Mouse (Mus musculus) kidney, adult 2 months (tissue): ENCODE measurements around the gene Rsl1. TPM values are rescaled to one million over a fixed set of nuclear protein-coding genes. Genes with fewer than 3 reads are reported as not detected.
"Not testable (repeated sequence)": the region's sequence is repeated elsewhere in the genome, so short reads cannot be mapped to it uniquely, and the experiment has no call there.

Source experiments
- DNase-seq: peaks from one replicate; pipeline ENCODE4 v3.0.0; 2021
- H3K27ac ChIP-seq: fragments of 200-500 bp; 2 replicates; pipeline ENCODE4 v1.5.1; 2012; ENCODE audit warnings: low read depth, low read length, control low read depth, inconsistent platforms; ENCODE audit not compliant: insufficient read depth
- H3K27me3 ChIP-seq: fragments of 200-500 bp; replicated peaks from 2 replicates; pipeline ENCODE4 v1.6.1; 2012; ENCODE audit warnings: mild to moderate bottlenecking, moderate library complexity, low read length, inconsistent platforms; ENCODE audit not compliant: control insufficient read depth, insufficient read depth
- H3K36me3 ChIP-seq: fragments of 200-500 bp; 2 replicates; pipeline ENCODE4 v1.6.1; 2012; ENCODE audit warnings: mild to moderate bottlenecking, moderate library complexity, low read length, inconsistent platforms; ENCODE audit not compliant: control insufficient read depth, insufficient read depth
- H3K4me1 ChIP-seq: fragments of 200-500 bp; 2 replicates; pipeline ENCODE4 v1.6.1; 2011; ENCODE audit warnings: low read length; ENCODE audit not compliant: control insufficient read depth, insufficient read depth
- H3K4me3 ChIP-seq: fragments of 200-500 bp; 2 replicates; pipeline ENCODE4 v1.5.1; 2011; ENCODE audit warnings: mild to moderate bottlenecking, low read depth, low read length, control low read depth; ENCODE audit not compliant: insufficient read depth
- CTCF ChIP-seq: fragments of 200-500 bp; conservative IDR thresholded peaks from 2 replicates; pipeline ENCODE4 v1.5.1; 2011; ENCODE audit warnings: low read depth, mild to moderate bottlenecking, control low read depth, low read length, moderate library complexity, mixed read lengths; ENCODE audit not compliant: insufficient read depth, insufficient read length
- POLR2A ChIP-seq: fragments of 200-500 bp; IDR thresholded peaks from one replicate; pipeline ENCODE4 v1.6.1; 2011; ENCODE audit warnings: low read depth, low read length, control low read depth
- WGBS: fragments of 180-500 bp; shearing (Covaris S2); methylation state at CpG from one replicate; pipeline ENCODE4 v1.1.7; 2018; 5-methylcytosine and 5-hydroxymethylcytosine counted together
- polyA plus RNA-seq: library from polyadenylated mRNA; depleted of rRNA; stranded (reverse); fragments of >200 nt; gene quantifications from 2 replicates; pipeline ENCODE4 v1.2.3, GENCODE M21; 2012; rRNA removed

Rsl1 gene
- 2.4 and 3.0 TPM in 2 replicates for polyA plus RNA-seq

DNA sequence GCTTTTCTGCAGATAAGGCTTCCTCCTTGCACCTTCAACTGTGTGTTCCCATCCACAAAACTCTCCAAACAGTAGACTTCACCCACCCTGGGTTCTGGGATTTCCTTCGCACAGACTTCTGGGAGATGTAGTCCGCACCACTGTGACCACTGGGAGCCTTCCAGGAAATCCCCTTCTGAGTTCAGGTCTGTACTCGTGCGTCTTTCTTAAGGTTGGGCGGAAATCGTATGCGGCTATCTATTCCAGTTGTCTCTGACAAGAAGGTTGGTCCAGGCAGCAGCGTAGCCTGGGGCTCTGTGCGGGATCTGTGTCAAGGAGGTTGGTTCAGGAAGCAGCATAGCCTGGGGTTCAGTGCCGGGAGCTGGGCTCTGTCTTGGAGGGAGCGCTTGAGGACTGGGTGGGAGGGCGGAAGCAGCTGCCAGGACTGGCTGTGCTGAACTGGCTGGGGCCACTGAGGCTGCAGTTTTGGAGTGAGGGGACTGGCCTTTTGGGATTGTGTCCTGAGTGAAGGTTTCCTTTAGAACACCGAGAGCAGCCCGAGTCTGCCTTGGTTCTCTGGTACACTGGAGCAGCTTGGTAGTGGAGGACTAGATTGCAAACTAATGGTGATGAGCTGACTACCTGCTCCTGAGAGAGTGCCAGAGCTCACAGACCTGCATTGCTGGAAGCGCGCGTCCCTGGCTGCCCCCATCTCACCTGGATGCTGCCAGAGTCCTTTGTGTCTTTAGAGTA is at the start of gene Rsl1:
Gene Rsl1, plus strand, starts transcription at position 192 of the 732 bp plus-strand sequence.
- H3K36me3 ChIP-seq, H3K27me3 ChIP-seq, H3K4me1 ChIP-seq: not testable (repeated sequence)
- peak within 1 kb of the TSS; percentile 66 for H3K27ac ChIP-seq
- H3K4me3 ChIP-seq: peak within 1 kb of the TSS; percentile 97
- under 1% methylated on average over 17 of the region's 17 CpGs for WGBS
- peak; percentile 91 for DNase-seq

DNA sequence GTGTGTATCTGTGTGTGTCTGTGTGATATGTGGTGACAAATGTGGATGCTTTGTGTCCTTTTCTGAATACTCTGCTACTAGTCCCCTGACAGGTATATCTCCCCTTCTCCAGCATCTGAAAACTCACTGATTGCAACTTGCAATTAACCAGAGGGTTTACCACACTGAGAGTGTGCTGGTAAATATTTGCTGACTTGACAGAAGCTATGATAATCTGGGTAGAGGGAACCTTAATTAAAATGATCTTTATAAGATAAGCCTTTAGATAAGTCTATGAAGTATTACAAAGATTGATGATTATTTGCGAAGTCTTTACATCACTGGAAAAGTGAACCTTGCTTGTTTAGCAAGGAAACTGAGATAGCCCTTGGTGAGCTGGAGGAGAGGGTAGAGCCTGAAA is 48.5 kb upstream of the Rsl1 start:
- H3K27ac ChIP-seq: no peak overlapping the region
- H3K4me1 ChIP-seq: no peaks in the 10 kb centered on the region
- WGBS: 88% methylated on average over 1 of the region's 1 CpGs
- no peaks in the 10 kb centered on the region for H3K27me3 ChIP-seq
- no peak for DNase-seq
- no peak overlapping the region for H3K4me3 ChIP-seq
- H3K36me3 ChIP-seq: no peaks in the 10 kb centered on the region
- TF ChIP-seq POLR2A (no peak), CTCF (no peak)

GRCm38 (mm10) chr13:67127507-67127906 is 45.5 kb upstream of the Rsl1 start:
- H3K4me1 ChIP-seq, H3K4me3 ChIP-seq, H3K27ac ChIP-seq, H3K36me3 ChIP-seq, DNase-seq, H3K27me3 ChIP-seq: not testable (repeated sequence)
- WGBS: 78% methylated on average over 10 of the region's 10 CpGs

DNA sequence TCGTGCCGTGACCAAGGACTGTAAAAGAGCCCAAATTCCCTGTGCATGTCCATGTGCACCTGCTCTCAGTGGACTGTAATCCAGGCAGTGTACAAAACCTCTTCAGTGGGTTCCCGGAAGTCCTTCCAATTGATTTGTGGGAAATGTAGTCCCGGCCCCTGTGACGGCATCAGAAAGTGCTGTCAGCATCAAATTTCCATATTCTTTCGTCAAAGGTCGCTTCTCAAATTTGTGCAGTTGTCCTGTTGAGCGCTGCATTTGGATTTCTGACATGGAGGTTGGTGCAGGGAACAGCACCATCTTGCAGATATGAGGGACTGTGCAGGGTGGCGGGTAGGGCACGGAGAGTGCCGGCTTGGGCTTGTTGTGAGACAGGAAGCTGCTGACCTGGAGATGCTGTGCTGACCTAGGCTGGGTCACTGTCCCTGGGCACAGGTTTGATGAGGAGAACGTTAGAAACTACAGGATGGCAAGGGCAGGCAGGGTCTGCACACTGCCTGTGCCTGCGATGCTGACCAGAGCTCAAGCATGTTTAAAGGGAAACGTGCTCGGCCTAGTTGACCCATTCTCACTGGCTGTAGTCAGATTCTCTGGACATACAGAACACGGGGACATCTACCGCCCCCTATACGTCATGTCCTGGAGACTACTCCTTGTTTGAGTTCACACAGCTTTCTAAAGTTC is 44.8 kb upstream of the Rsl1 start:
- Histone ChIP-seq H3K27me3 (no peaks in the 10 kb centered on the region), H3K27ac (no peak overlapping the region), H3K4me3 (peak overlapping the region; percentile 77), H3K36me3 (no peaks in the 10 kb centered on the region), H3K4me1 (no peaks in the 10 kb centered on the region)
- TF ChIP-seq CTCF: no peak
- no peak for TF ChIP-seq POLR2A
- peak; percentile 91 for DNase-seq
- 1% methylated on average over 18 of the region's 18 CpGs for WGBS

GRCm38 (mm10) chr13:67166122-67166521 is 6.9 kb upstream of the Rsl1 start:
- H3K4me1 ChIP-seq, H3K4me3 ChIP-seq, H3K27ac ChIP-seq, H3K36me3 ChIP-seq, H3K27me3 ChIP-seq, DNase-seq: not testable (repeated sequence)
- 55% methylated on average over 4 of the region's 4 CpGs for WGBS

DNA sequence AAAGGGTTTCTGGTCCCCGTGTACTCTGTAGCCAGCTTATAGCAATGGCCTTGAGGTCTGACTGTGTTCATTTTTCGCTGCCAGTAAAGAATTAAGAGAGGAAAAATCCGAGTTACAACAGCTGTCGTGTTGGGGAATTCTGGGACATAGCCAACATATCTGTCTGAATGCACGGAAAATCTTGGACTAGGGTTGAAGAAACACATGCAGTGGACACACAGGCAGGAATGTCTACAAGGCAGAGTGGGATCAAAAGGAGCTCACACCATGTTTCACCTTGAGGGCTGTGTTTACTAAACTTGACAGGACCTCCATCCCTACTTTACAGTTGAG is 707 bp downstream of the Rsl1 start:
- WGBS: 16% methylated on average over 5 of the region's 5 CpGs
- no peaks in the 10 kb centered on the region for H3K36me3 ChIP-seq
- no peak for DNase-seq
- H3K27ac ChIP-seq: no peak overlapping the region
- no peaks in the 10 kb centered on the region for H3K27me3 ChIP-seq
- H3K4me1 ChIP-seq: peaks cover 3% of the 10 kb centered on the region; the same call in 1 of the 2 replicates
- no peak for TF ChIP-seq CTCF
- H3K4me3 ChIP-seq: peak overlapping the region; percentile 97; the same call in 1 of the 2 replicates

- Histone ChIP-seq H3K27me3 (no peaks in the 10 kb centered on the region), H3K4me3 (peak within 1 kb of the TSS; percentile 98), H3K36me3 (no peaks in the 10 kb centered on the region), H3K4me1 (no peaks in the 10 kb centered on the region), H3K27ac (no peak within 1 kb of the TSS)
- peak; percentile 82 for DNase-seq
- WGBS: 2% methylated on average over 13 of the region's 13 CpGs
- TF ChIP-seq CTCF: no peak
- TF ChIP-seq POLR2A: no peak
Observed at GRCm38 (mm10) chr13:67194340-67194894, 21.4 kb downstream of the Rsl1 start, which contains the start of gene Zfp455. Zfp455 (plus strand) TSS chr13:67194506.

GRCm38 (mm10) chr13:67201656-67202055 is 28.7 kb downstream of the Rsl1 start:
- 81% methylated on average over 3 of the region's 3 CpGs for WGBS
- no peak overlapping the region for H3K27ac ChIP-seq
- H3K4me1 ChIP-seq: no peaks in the 10 kb centered on the region
- DNase-seq: no peak
- TF ChIP-seq POLR2A (no peak), CTCF (no peak)
- H3K4me3 ChIP-seq: no peak overlapping the region
- no peaks in the 10 kb centered on the region for H3K27me3 ChIP-seq
- H3K36me3 ChIP-seq: no peaks in the 10 kb centered on the region; the same call in 1 of the 2 replicates
